Mouse (Mus musculus): Measurements from ENCODE around the gene Ifi208.
"Not testable (repeated sequence)": the region's sequence is repeated elsewhere in the genome, so short reads cannot be mapped to it uniquely, and the experiment has no call there.

- TF ChIP-seq CTCF (IDR thresholded peaks at IDR 0.05; ENCODE audit: borderline replicate concordance, control insufficient read depth, extremely low read depth, insufficient read depth, low read length, poor library complexity); POLR2A (IDR thresholded peaks at IDR 0.05; ENCODE audit: control insufficient read depth, extremely low read depth, insufficient read depth, low read length, poor library complexity): not testable (repeated sequence)
Observed at GRCm38 (mm10) chr1:173678605-173679004, 5.1 kb downstream of the Ifi208 start.
